Mouse (Mus musculus) brain, embryonic 14.5 days (tissue): Measurements from ENCODE around the gene Tfpi.

Source experiments
- CTCF ChIP-seq: fragments of 200-500 bp; IDR thresholded peaks from 2 replicates; pipeline ENCODE4 v1.5.1; 2012; ENCODE audit warnings: inconsistent platforms, mild to moderate bottlenecking, moderate library complexity, borderline replicate concordance; ENCODE audit not compliant: insufficient read depth, insufficient read length; ENCODE audit errors: extremely low read depth
- POLR2A ChIP-seq: fragments of 200-500 bp; IDR thresholded peaks from 2 replicates; pipeline ENCODE4 v1.6.1; 2012; ENCODE audit warnings: mild to moderate bottlenecking, inconsistent platforms, borderline replicate concordance; ENCODE audit not compliant: poor library complexity, insufficient read depth, insufficient read length, severe bottlenecking; ENCODE audit errors: extremely low read depth

GRCm38 (mm10) chr2:84383828-84384227 is 92.7 kb downstream of the Tfpi start:
- TF ChIP-seq CTCF (no peak), POLR2A (no peak)
